Mouse (Mus musculus): ENCODE results near the gene Rabgap1l. TPM values are rescaled to one million over a fixed set of nuclear protein-coding genes. Genes with fewer than 3 reads are reported as not detected.

Gene Rabgap1l
- polyA plus RNA-seq, 1 experiment from 2014 or later = 27.0 TPM

DNA sequence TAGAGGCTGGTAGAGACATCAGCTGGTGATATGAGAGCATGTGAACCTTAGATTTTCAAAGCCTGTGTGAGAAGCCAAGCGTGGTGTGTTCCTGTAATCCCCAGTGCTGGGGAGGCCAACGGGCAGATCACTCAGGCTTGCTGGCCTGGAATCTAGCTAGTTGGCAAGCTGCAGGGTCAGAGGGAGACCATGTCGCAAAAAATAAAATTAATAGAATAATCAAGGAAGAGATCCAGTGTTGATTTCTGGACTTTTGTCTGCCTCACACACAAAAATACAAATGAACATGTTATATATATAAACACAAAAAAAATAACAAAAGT is 196.1 kb downstream of the Rabgap1l start:
- ATAC-seq (ENCODE audit: insufficient read depth, low FRiP score) = no peak
- H3K27me3 ChIP-seq (ENCODE audit: control insufficient read depth, insufficient read depth, low read length) = no peaks in the 10 kb centered on the region
- WGBS = 85% methylated on average over 3 of the region's 3 CpGs
- H3K9me3 ChIP-seq (replicated peaks; ENCODE audit: control insufficient read depth, low read length) = no peaks in the 10 kb centered on the region
- no peak overlapping the region for H3K4me3 ChIP-seq (replicated peaks; ENCODE audit: low read length)
- H3K27ac ChIP-seq (ENCODE audit: low read length) = no peak overlapping the region
- H3K36me3 ChIP-seq (ENCODE audit: control insufficient read depth, insufficient read depth, low read length) = no peaks in the 10 kb centered on the region
- no peak overlapping the region for H3K9ac ChIP-seq (ENCODE audit: low read length)
- no peak overlapping the region for H3K4me2 ChIP-seq (ENCODE audit: low read depth, low read length)
- H3K4me1 ChIP-seq (ENCODE audit: control insufficient read depth, insufficient read depth, low read length) = no peaks in the 10 kb centered on the region

DNA sequence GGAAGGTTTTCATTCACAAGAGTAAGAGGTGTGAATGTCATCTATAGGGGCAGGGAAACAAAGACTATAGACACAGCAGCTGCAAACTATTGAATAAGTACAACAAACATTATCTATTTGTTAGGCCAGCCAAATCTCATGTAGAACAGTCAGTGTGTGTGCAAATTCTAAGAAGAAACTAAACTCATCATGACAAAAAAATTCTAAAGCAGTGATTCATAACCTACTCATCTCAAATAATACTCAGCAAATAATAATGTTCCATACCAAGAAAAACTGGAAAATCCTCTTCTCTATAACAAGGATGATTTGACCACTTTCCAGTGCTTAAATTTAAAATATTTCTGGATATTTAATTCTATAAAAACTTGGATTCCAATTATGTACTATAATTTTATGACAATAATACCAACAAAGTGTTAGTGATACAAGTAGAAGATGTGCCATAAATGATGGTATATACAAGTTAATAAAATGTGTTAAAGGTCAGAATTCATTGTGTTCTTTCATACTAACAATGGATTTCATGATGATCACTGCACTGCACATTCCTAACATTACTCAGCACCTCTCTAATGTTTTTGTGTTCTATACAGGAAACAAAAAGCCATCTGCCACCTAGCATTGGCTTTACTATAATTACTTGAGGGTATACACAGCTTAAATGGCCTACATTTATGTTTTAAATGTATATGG is 196.6 kb downstream of the Rabgap1l start:
- Histone ChIP-seq H3K4me1 (ENCODE audit: control insufficient read depth, insufficient read depth, low read length) (no peaks in the 10 kb centered on the region), H3K36me3 (ENCODE audit: control insufficient read depth, insufficient read depth, low read length) (no peaks in the 10 kb centered on the region), H3K27me3 (ENCODE audit: control insufficient read depth, insufficient read depth, low read length) (no peaks in the 10 kb centered on the region), H3K4me2 (ENCODE audit: low read depth, low read length) (no peak overlapping the region), H3K9ac (ENCODE audit: low read length) (no peak overlapping the region), H3K27ac (ENCODE audit: low read length) (no peak overlapping the region), H3K9me3 (replicated peaks; ENCODE audit: control insufficient read depth, low read length) (no peaks in the 10 kb centered on the region), H3K4me3 (replicated peaks; ENCODE audit: low read length) (no peak overlapping the region)
- no peak for ATAC-seq (ENCODE audit: insufficient read depth, low FRiP score)

DNA sequence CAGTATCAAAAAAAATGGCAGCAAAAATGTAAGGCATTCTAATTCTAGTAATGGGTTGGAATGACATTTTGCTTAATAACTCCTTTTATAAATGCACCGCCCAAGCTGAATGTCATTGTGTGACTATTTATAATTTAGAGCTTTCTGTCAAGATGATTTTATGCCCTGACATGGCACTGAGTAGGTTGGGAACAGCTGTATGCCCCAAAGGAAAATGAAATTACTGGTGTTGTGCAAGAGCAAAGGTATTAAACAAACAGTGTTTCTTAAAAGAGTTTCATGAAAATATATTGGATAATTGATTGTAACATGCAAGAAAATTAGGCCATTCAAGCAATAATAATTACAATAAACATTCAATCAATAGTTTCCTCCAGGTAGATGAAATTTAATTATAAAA is 198.4 kb downstream of the Rabgap1l start:
- Histone ChIP-seq H3K9me3 (replicated peaks; ENCODE audit: control insufficient read depth, low read length) (no peaks in the 10 kb centered on the region), H3K27ac (ENCODE audit: low read length) (no peak overlapping the region), H3K9ac (ENCODE audit: low read length) (no peak overlapping the region), H3K36me3 (ENCODE audit: control insufficient read depth, insufficient read depth, low read length) (no peaks in the 10 kb centered on the region), H3K4me2 (ENCODE audit: low read depth, low read length) (no peak overlapping the region), H3K4me3 (replicated peaks; ENCODE audit: low read length) (no peak overlapping the region), H3K27me3 (ENCODE audit: control insufficient read depth, insufficient read depth, low read length) (no peaks in the 10 kb centered on the region), H3K4me1 (ENCODE audit: control insufficient read depth, insufficient read depth, low read length) (no peaks in the 10 kb centered on the region)
- WGBS = 86% methylated on average over 1 of the region's 1 CpGs
- ATAC-seq (ENCODE audit: insufficient read depth, low FRiP score) = no peak

DNA sequence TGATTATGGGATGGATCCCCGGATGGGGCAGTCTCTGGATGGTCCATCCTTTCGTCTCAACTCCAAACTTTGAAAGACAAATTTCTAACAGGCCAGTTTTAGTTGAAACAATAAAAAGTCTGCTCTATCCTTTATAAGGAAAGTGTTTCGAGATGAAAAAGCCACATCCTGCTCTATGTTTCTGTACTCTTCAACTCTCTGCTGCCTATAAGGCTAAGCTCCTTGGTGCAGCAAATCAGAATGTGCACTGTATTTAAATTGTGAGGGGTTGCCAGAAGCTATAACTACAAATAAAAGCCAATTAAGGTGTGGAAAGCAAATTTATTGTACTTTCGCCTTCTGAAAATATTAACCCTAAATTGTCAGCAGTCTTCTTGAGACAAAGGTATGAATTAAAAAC is 198.9 kb downstream of the Rabgap1l start:
- Histone ChIP-seq H3K27ac (ENCODE audit: low read length) (no peak overlapping the region), H3K4me1 (ENCODE audit: control insufficient read depth, insufficient read depth, low read length) (no peaks in the 10 kb centered on the region), H3K4me3 (replicated peaks; ENCODE audit: low read length) (no peak overlapping the region), H3K9ac (ENCODE audit: low read length) (no peak overlapping the region), H3K4me2 (ENCODE audit: low read depth, low read length) (no peak overlapping the region), H3K27me3 (ENCODE audit: control insufficient read depth, insufficient read depth, low read length) (no peaks in the 10 kb centered on the region), H3K36me3 (ENCODE audit: control insufficient read depth, insufficient read depth, low read length) (no peaks in the 10 kb centered on the region), H3K9me3 (replicated peaks; ENCODE audit: control insufficient read depth, low read length) (no peaks in the 10 kb centered on the region)
- no peak for ATAC-seq (ENCODE audit: insufficient read depth, low FRiP score)
- WGBS = 85% methylated on average over 4 of the region's 4 CpGs

DNA sequence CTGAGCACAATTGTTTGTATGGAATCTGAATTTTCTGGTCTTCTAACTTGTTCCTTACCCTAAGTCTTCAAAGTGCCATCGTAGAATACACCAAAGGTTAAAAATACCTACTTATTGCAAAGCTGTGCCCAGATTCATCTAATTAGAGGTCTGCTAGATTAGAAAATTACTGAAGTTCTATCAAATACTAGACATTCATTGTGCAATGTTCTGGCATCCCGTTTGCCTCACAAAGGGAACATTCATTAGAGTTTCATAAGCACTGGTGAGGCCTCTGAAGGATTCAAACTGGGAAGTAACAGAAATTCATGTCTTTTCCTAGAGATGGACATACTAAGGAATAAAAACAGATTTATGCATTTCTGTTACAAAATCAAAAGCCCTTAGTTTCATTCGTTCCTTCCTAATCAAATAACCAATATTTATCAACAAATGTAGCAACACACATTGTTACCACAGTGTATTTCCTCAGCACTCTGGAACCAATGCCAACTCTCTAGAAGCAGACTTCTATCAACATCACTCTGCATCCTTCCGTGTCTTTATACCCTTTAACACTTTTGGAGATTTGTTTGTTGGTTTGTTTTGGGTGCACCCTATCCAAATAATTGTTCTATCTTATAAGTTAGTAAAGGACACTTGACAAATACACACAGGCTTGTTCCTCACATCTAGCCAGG is 204.0 kb downstream of the Rabgap1l start:
- Histone ChIP-seq H3K4me3 (replicated peaks; ENCODE audit: low read length) (no peak overlapping the region), H3K27me3 (ENCODE audit: control insufficient read depth, insufficient read depth, low read length) (no peaks in the 10 kb centered on the region), H3K9me3 (replicated peaks; ENCODE audit: control insufficient read depth, low read length) (no peaks in the 10 kb centered on the region), H3K36me3 (ENCODE audit: control insufficient read depth, insufficient read depth, low read length) (no peaks in the 10 kb centered on the region), H3K4me2 (ENCODE audit: low read depth, low read length) (no peak overlapping the region), H3K27ac (ENCODE audit: low read length) (no peak overlapping the region), H3K4me1 (ENCODE audit: control insufficient read depth, insufficient read depth, low read length) (no peaks in the 10 kb centered on the region), H3K9ac (ENCODE audit: low read length) (no peak overlapping the region)
- ATAC-seq (ENCODE audit: insufficient read depth, low FRiP score) = no peak
- WGBS = 73% methylated on average over 4 of the region's 4 CpGs

DNA sequence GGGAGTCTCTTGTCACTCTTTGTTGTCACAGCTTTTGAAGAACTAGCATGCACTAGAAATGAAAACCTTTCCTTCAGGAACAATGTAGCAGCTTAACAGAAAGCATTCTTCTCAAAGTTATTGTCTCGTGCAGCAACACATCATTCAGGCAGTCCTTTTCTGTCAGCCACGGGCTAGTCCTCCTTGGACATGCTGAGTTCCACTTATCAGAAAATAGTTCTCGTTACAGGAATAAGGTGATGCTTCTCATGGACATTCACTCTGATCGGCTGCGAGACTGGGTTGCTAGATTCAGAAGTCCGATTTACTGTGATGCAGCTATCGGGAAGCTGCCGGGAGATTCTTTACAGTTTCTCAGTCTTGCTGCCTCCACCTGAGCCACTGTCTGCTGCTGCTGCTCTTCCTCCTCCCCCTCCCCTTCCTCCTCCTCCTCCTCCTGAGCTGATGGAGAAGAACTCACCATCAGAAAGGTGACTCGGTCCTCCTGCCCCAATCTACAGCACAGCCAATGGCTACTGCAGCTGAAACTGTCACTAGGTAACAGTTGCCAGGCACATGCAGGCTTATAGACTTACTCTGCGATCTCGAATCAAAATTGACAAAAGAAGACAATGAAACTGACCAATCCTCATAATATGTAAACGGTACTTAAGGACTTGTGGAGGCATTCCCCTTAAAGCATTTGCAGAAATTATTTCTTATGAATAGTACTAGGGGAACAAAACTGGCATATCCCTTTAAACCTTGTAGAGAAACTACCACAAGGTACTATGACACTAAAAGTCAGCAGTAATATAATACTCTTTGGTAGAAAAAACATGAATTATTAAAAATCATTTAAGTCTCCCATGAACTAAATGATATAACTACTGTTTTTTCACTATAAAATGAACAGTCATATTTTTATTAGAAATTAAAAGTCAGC is 213.4 kb downstream of the Rabgap1l start:
- no peaks in the 10 kb centered on the region for H3K27me3 ChIP-seq (ENCODE audit: control insufficient read depth, insufficient read depth, low read length)
- H3K9ac ChIP-seq (ENCODE audit: low read length) = no peak overlapping the region
- no peaks in the 10 kb centered on the region for H3K9me3 ChIP-seq (replicated peaks; ENCODE audit: control insufficient read depth, low read length)
- no peak overlapping the region for H3K4me2 ChIP-seq (ENCODE audit: low read depth, low read length)
- no peaks in the 10 kb centered on the region for H3K36me3 ChIP-seq (ENCODE audit: control insufficient read depth, insufficient read depth, low read length)
- no peak for ATAC-seq (ENCODE audit: insufficient read depth, low FRiP score)
- 57% methylated on average over 12 of the region's 12 CpGs for WGBS
- no peak overlapping the region for H3K4me3 ChIP-seq (replicated peaks; ENCODE audit: low read length)
- H3K4me1 ChIP-seq (ENCODE audit: control insufficient read depth, insufficient read depth, low read length) = no peaks in the 10 kb centered on the region
- no peak overlapping the region for H3K27ac ChIP-seq (ENCODE audit: low read length)

DNA sequence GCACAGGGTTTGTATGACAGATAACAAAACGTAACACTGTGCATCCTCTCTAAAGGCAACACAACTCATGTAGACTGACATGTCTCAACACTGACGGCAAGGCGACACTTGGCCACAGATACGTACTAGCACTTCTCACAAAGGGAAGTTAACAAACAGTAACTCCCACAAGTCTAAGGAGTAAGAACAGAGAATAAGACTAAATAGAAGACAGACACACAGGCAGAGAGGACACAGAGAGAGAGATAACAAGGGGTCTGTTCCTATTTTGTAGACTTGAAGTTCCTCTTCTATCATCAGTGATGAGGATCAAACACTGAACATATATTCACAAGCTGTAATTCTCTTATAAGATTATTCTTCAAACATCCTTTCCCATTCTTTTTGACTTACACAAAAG is 216.9 kb downstream of the Rabgap1l start:
- Histone ChIP-seq H3K9me3 (replicated peaks; ENCODE audit: control insufficient read depth, low read length) (no peaks in the 10 kb centered on the region), H3K27me3 (ENCODE audit: control insufficient read depth, insufficient read depth, low read length) (no peaks in the 10 kb centered on the region), H3K36me3 (ENCODE audit: control insufficient read depth, insufficient read depth, low read length) (no peaks in the 10 kb centered on the region), H3K4me3 (replicated peaks; ENCODE audit: low read length) (no peak overlapping the region), H3K4me2 (ENCODE audit: low read depth, low read length) (no peak overlapping the region), H3K9ac (ENCODE audit: low read length) (no peak overlapping the region), H3K4me1 (ENCODE audit: control insufficient read depth, insufficient read depth, low read length) (no peaks in the 10 kb centered on the region), H3K27ac (ENCODE audit: low read length) (no peak overlapping the region)
- 81% methylated on average over 4 of the region's 4 CpGs for WGBS
- ATAC-seq (ENCODE audit: insufficient read depth, low FRiP score) = no peak

DNA sequence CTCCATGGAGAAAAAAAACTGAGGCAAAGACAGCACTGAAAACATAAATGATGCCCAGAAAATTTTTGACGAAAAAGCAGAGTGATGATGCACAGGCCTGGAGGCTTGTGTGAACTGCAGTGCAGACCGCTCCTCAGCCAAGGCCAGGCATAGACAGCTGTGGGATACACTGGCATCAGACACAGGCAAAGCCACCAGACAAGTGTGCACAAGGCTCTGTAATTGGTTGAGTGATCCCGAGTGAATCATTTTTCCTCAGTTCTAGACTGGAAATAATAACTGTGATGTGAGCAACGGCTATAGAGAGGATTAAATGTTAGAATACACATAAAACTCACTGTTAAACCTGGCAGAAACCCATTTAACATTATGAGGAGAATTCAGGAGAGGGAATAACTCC is 219.0 kb downstream of the Rabgap1l start:
- Histone ChIP-seq H3K4me2 (ENCODE audit: low read depth, low read length) (no peak overlapping the region), H3K4me1 (ENCODE audit: control insufficient read depth, insufficient read depth, low read length) (no peaks in the 10 kb centered on the region), H3K27ac (ENCODE audit: low read length) (no peak overlapping the region), H3K4me3 (replicated peaks; ENCODE audit: low read length) (no peak overlapping the region), H3K9me3 (replicated peaks; ENCODE audit: control insufficient read depth, low read length) (no peaks in the 10 kb centered on the region), H3K9ac (ENCODE audit: low read length) (no peak overlapping the region), H3K36me3 (ENCODE audit: control insufficient read depth, insufficient read depth, low read length) (no peaks in the 10 kb centered on the region), H3K27me3 (ENCODE audit: control insufficient read depth, insufficient read depth, low read length) (no peaks in the 10 kb centered on the region)
- ATAC-seq (ENCODE audit: insufficient read depth, low FRiP score) = no peak
- WGBS = 60% methylated on average over 4 of the region's 4 CpGs

DNA sequence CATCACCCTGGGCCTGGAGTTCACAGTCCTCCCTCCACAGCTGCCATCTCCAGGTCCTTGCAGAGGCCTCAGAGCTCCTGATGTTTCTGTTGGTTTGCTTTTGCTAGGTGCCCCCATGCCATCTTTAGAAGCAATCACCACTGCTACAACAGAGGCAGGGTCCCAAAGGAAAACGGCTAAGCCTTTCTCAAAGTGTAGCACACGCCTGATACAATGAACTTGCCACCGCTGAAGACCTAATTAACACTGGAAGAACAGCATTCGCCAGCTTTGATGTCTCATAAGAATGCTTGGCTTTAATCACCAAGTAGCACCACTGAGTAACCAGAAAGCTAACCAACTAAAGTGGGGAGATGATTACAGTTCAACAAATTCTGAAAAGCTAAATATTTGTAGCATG is 226.6 kb downstream of the Rabgap1l start:
- Histone ChIP-seq H3K27ac (ENCODE audit: low read length) (no peak overlapping the region), H3K4me3 (replicated peaks; ENCODE audit: low read length) (no peak overlapping the region), H3K4me2 (ENCODE audit: low read depth, low read length) (no peak overlapping the region), H3K9me3 (replicated peaks; ENCODE audit: control insufficient read depth, low read length) (no peaks in the 10 kb centered on the region), H3K36me3 (ENCODE audit: control insufficient read depth, insufficient read depth, low read length) (no peaks in the 10 kb centered on the region), H3K9ac (ENCODE audit: low read length) (no peak overlapping the region), H3K27me3 (ENCODE audit: control insufficient read depth, insufficient read depth, low read length) (no peaks in the 10 kb centered on the region), H3K4me1 (ENCODE audit: control insufficient read depth, insufficient read depth, low read length) (no peaks in the 10 kb centered on the region)
- ATAC-seq (ENCODE audit: insufficient read depth, low FRiP score) = no peak
- WGBS = 66% methylated on average over 4 of the region's 4 CpGs

Measured in stomach, embryonic 16.5 days (tissue).